Mouse (Mus musculus): ENCODE measurements around the gene Syn3.
"Not testable (repeated sequence)": the region's sequence is repeated elsewhere in the genome, so short reads cannot be mapped to it uniquely, and the experiment has no call there.

Syn3 gene

DNA sequence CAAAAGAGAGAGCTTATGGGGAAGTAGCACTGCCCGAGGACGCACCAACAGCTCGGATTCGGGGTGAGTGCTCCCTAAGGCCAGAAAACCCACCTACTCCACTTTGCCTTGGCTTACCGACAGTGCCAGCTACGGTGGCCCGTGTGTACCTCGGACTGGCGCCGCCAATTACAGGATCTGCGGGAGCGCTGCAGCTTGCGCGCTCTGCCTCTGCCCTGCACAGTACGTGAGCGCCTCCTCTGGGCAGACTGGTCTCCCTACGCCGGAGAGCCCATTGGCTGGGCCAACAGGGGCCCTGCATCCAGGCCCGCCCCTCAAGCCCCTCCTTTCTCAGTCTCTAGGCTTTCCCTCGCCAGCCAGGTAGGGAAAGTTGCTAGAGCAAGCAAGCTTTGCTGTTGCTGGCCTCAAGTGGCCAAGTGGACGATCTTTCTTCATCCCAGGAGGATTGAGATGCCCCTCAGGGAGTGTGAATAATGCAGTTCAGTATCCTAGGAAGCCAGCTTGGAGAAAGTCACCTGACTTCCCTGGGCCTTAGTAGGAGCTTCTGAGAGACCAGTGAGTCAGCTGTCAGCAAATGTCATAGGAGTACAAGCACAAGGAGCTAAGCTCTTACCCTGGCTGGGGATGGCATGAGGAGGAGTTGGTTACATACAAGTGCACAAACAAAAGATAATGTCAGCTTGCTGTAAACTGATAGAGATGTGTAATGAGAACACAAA lies at the start of gene Syn3:
Gene Syn3, minus strand, starts transcription at position 224 of the 719 bp plus-strand sequence.
- peak; percentile 69 to 71 for DNase-seq (ENCODE audit: low spot score in 2 of 2)

DNA sequence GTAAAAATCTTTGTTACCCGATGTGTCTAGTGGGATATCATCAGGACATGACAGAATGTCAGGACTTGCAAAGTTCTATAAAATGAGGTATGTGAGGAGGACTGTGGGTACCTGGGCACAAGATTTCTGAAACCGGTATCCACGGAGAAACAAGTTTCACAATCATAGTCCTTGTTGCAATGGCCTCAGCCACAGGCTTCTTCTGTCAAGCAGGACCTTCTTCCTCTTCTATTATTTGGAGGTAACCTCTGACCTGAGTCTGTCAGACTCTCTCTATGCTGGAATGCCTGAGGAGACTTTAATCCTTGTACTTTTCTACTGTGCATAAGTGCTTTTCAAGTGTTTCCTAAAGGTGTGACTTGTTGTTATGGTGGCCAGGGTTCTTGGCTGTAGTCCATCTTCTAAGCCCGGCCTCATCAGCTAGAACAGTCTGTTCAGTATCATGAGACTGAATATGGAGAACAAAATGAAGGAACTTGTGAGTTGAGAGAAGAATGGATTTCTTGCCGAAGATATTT lies 27.7 kb upstream of the Syn3 start:
- DNase-seq (ENCODE audit: low spot score in 2 of 2): not testable (repeated sequence)

DNA sequence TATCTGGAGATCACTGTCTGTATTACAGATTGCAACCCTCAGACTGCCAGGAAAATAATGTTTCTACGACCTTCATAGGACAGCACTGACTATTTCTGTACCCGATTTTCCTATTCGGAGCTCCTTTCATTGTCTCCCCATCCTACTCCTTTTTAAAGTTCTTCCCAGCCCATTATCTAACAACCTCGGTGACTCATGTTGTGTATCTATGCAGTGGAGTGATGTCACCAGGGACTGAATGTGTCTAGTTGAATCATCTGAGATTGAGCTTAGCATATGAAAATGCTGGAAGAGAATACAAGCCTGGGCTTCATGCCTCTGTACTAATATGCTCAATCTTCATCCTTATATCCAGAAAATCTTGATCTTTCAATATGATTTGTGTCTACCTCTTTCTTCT lies 15.1 kb upstream of the Syn3 start:
- no peak for DNase-seq (ENCODE audit: low spot score in 2 of 2)

DNA sequence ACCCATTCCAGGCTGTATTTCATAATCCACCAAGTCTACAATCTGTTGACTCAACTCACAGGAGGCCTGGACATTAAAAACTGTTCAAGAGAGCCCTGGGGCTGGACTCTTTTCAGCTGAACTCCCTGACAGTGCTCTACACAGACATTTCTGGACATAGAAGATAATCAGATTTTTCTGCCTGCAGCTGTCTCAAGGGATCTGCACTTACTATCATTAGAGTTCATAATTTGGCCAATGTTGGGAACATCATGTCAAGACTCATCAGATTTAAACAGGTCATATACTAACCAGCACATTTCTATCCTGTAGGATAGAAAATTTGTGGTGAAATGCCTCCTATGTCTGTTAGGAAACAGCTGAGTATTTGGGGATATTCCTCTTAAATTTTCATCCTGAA lies 12.2 kb upstream of the Syn3 start:
- DNase-seq (ENCODE audit: low spot score in 2 of 2): no peak

DNA sequence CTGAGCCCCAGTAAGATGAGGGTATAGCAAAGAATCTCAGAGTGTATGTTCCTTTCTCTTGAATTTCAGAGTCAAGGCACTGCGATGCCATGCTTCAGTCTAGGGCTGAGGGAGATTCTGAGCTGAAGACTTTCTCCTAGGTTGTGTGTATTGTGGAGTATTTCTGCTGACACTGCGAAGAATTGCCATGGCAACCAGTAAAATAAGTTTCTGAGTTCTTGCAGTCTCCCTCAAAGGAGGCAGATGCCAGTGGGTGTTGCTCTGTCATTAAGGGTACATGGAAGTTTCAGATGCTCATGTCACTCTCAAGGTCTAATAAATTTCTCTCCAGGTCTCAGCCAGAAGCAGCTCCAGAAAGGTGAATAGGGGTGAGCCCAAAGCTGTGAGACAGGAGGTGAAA lies 3.4 kb upstream of the Syn3 start:
- DNase-seq (ENCODE audit: low spot score in 2 of 2): no peak

DNA sequence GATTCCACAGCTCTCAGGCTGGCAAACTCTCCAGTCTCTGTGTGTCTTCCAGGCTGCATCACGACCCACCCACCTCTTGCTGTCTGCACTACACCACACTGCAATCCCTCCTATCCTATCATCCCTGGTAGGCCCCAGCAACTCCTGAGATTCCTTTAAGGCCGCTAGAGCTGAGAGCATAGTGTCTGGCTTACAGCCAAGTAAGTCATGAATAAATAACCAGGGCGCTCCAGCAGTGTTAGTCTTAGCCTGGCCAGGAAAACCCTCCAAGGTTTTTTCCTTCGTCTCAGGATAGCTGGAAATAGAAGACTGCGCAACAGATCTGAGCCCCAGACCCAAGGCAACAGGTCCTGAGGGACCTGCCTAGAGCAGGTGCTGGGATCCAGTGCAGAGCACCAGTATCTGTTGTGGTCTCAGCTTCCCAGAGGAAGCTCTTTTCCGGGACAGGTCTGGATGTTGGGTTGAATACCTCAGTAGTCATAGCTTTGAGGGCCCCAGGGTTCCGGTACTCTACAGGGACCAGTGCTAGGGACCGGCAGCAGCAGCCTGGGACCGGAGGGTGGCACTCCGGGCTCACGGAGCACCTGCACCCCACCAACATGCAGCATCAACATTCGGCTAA lies 534 bp downstream of the Syn3 start:
- DNase-seq (ENCODE audit: low spot score in 2 of 2): peak in 1 of 2 experiments; percentile 7

DNA sequence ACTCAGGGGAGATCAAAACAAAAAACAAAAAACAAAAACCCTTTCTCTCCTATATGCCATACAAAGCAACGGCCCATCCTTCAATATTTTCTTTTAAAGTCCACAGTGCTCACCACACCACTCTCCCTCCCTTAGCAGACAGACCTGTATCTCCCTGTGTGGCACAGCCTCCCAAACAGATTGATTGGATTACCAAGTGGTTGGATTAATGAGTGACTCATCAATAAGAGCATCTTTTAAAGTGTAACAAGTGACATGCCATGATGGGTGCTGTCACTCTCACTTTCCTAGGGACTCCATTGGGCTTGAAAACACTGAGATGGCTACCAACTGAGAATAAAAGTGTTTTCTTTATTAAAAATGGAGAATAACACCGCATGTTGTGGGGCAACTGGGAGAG lies 2.8 kb downstream of the Syn3 start:
- DNase-seq (ENCODE audit: low spot score in 2 of 2): no peak

DNA sequence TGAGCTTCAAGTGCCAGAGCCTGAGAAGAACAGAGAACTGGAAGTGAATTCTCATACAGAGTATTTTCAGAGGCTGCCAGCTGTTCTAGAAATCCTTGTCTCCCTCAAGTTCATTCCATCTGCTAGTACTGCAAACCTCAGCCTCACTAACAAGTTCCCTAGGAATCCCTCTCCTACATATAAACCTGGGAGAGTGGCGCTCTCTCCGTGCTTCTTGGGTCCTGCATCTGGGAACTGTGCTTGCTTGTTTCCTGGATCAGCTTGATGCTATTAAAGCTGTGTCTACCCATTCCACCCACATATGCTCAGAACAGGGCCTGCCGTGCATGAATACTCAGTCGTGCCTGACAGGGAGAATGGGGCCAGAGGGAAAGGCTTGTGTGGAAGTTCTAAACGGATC lies 5.6 kb downstream of the Syn3 start:
- no peak for DNase-seq (ENCODE audit: low spot score in 2 of 2)

DNA sequence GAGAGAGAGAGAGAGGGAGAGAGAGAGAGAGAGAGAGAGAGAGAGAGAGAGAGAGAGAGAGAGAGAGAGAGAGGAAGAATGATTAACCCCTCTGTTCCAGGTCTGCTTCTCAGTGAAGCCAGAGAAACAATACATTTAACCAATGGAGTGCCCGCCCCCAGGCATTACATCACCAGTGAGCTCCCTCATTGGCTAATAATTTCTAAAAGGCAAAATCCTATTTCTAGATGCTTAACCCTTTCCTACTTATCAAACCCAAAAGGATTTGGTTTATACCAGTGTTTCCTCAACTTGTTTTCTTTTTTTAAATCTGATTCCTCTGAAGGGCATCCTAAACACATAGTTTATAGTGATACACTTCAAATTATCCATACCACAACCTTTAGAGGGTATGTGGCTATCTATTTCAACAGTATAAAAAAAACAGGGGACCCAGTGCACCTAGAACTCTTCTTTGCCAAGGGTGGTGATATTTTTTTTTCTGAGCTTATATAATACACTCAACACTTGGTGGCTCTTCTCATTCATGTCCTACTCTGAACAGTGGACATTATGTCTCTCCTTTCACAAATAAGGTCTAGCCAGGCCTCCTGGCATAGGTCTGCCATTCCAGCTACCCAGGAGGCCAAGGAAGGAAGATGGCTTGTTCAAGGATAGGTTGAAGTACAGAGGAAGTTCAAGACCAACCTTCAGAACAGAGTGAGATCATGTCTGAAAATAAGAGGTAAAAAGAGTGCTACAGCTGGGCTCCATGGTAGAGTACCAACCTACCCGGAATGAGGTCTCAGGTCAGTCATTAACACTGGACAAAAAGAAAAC lies 6.4 kb downstream of the Syn3 start:
- no peak for DNase-seq (ENCODE audit: low spot score in 2 of 2)

DNA sequence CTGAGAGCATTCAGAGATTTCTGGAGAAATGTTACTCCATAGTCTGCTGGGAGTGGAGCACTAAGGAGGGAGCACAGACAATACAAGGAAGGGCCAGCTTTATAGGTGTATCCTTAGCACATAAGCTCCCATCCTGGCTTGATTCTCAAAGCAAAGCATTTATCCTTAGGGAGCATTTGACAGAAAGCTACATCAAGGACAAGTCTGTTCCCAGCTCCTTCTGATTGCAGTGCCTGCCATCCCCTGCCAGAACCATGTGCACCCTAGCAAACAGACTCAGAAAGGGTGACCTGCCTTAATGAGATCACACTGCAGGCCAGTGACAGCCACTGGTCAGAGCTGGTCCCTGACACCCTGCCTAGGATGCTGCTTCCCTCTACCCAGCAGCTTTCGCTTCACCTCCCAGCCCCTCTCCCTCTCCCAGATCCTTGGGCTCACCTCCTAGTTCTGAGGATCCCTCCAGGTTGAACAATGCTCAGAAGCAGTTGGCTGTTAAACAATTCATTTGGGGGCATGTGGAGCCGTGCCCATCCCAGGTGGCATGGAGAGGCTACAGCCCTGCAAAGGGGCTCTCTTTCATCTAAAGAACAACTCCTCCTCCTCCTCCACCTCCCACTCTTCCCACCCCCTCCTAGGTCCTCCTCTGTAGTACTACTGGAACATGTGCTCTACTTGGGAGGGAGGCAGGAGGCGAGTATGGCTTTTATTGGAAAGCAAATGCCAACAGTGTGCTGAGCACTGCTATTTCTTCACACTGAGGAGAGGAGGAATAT lies 7.2 kb downstream of the Syn3 start:
- DNase-seq (ENCODE audit: low spot score in 2 of 2): no peak

DNA sequence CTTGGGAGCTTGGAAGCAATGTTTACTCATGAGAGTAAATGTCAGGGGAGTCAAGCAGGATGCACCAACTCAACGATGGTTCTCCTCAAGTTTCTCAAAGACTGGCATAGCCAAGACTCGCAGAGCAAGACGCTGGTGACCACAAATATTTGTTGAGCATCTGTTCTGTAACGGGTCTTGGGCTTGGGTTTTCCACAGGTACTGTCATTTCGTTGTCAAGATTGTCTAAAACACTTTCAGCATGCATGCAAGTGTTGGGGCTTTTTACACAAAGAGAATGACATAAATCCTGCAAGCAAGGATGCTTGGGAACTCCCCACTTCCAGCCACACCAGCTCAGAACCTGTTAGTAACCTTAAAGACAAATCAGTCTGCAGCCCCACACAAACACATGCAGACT lies 10.2 kb downstream of the Syn3 start:
- DNase-seq (ENCODE audit: low spot score in 2 of 2): no peak

DNA sequence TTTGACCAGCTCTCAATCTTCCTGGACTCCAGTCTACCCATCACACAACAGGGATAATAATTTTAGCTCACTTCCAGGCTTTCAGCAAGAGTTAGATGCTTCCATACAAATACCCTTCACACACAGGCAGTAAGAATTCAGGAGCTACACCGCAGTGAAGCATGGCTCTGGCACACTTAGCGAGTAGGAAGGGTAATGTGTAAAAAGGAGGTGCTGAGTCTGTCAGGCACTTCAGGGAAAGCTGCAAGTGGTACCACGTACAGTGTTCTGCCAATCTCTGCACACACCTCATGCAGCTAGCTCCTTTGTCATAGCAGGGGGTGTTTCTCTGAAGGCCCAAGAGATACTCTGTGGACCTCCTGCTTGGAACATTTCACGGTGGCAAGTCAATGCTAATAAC lies 12.7 kb downstream of the Syn3 start:
- no peak for DNase-seq (ENCODE audit: low spot score in 2 of 2)

DNA sequence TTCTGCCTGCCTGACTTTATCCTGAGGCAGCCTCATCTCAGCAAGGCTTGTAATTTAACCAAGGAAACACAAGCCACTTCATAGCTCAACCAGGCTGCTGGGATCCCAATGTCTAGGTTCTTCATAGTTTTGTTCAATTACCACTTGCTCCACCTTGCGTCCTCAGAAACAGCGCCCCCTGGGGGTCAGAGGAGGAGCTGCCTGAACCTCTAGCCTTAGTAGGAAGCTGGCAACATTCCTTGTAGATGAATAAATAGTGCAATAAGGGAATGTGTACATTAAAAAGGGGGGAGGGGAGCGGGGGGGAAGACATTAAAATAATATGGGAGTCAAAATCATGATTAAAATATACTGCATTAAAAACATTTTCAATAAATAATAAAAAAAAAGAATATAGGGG lies 14.7 kb downstream of the Syn3 start:
- DNase-seq (ENCODE audit: low spot score in 2 of 2): no peak

DNA sequence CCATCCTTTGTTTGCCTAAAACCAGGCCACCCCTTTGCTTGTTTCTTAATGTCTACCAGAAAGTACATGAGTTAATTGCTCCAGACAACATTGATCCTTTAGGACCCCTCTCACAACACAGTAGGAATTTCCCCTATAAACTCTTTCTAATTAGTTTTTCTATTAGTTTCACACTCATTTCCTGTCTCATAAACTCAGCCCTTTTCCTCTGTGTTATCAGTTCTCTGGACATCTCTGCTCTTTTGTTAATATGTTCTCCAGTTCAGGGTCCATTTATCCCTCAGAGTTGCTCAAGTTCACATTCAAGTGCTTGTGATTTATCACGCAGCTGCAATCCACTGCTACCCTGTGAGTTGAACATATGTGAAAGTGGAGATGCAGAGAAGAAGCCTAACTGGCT lies 16.2 kb downstream of the Syn3 start:
- DNase-seq (ENCODE audit: low spot score in 2 of 2): no peak

DNA sequence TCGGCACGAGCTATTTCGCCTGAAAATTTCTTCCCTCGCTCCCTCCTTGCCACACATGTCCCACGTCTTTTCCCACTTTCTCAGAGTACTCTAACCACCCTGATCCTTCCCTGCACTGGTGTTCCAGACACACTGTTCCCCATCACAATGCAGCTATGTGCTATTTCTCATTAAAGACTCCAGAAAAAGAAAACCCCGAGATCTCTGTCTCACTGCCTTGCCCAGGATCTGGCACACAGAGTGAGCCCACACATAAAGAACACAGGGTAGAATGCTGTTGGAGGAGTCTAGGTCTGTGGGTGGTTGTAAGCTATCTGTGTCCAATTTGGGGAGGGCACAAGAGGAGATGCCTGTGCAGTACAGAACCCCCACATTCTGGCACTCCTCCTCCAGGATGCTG lies 18.0 kb downstream of the Syn3 start:
- DNase-seq (ENCODE audit: low spot score in 2 of 2): no peak

DNA sequence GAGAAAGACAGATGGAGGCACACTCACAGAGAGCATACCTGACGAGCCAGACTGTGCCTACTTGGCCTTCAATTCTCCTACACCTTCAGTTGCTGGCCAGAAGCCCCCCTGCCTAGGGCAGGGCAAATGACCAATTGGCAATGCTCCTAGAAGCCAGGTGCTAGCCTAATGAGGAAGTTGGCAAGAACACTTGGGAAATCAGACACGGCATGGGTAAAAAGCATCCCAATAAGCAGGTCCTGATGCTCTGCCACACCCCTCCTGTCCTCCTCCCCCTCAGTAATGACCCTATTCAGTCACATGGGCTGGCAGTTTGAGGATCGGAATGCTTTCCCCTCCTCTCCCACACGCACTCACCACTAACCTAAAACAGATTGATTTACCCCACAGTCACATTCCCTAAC lies 19.0 kb downstream of the Syn3 start:
- DNase-seq (ENCODE audit: low spot score in 2 of 2): no peak

DNA sequence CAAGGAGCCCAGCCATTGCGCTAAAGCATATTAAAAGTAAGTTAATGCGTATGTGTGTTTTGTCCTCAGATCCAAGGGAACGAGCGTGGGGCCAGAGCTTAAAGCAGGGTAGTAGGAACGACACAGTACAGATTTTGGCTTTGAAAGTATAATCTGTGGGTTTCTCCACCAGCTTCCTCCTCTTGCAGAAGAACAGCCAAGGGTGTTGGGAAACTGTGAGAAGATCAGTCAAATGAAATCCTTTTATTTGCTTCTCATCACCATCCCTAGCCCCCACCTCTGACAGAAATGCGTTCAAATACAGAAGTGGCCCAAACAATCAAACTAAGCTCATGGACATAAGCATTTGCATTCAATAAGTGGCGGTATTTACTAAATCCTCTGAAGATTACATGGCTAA lies 22.0 kb downstream of the Syn3 start:
- DNase-seq (ENCODE audit: low spot score in 2 of 2): no peak

DNA sequence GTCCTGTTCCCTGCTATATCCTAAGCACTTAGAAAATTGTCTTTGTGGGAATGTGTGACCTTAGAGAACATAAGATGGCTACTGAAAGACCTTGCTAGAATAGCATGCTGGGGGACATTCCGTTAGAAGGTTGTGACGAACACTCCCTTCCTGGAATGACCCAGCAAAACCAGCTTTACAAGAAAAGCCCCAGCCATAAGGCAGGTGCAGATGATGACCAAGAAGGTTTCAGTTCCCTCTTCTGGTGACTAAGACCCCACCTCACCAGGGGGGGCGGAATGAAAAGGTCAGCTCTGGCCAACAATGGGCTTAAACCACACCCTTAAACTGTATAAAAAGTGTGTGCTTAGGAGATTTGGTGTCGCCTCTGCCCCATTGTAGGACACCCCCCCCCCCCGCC lies 23.4 kb downstream of the Syn3 start:
- no peak for DNase-seq (ENCODE audit: low spot score in 2 of 2)

DNA sequence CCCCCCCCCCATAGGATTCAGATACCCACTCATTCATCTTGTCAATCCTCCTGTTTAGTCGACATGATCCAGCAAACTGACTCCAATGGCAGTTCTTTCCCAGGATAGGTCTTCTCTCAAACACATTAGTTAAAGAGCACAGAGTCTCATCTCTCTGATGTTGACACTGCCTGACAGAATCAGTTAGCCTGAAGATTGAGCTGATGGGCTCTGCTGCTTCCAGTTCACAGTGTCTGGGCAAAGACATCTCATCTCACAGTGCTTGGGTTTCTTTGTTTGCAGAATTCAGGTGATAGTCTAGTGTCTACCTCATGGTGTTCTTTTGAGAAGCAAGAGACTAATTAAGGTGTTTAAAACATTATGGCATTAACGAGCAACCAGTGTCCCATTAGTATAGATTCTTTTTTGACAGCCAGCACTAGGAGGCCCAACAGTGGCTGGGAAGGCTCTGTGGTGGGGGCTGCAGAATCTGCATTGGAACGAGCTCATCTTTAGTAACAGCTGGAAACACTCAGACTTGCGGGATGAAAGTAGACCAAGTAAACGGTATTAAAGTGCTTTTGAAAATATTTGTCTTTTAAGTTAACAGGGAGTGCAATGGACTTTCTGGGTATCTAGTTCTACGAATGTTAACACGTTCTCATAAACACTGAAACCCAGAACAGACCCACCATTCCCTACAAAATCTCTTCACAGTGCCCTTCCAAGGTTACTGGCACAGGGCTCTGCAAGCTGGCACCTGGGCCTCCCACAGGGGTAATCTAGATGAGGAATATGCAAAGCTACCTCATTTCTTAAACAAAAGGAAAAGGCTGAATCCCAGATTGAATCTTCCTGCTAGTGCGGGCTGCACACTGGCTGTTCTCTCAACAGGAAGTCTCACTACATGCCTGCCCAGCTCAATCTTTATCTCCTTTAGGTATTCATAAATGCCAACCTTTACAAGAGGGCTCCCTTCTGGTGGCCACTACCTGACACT lies 24.2 kb downstream of the Syn3 start:
- no peak for DNase-seq (ENCODE audit: low spot score in 2 of 2)

DNA sequence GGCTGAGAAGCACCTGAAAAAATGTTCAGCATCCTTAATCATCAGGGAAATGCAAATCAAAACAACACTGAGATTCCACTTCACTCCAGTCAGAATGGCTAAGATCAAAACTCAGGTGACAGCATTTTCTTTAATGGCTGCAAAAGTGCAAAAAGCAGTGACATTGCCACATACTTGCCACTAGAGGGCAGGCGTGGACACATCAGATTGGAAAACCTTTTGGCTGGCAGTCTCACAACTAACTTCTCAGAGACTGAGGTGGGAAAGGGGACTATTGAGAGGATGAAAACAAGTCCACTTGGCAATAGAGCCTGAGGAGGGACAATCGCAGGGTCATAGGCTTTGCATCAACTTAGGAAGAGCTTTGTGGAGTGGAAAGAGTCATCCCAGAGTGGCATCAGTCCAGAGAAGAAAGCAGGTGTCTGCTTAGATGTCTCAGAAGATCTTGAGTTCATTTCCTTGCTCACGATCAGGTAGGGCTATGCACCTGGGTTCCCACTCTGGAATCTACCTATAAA lies 25.0 kb downstream of the Syn3 start:
- DNase-seq (ENCODE audit: low spot score in 2 of 2): no peak
